Mouse (Mus musculus): Measurements from ENCODE around the gene Gnb3.
"Not testable (repeated sequence)": the region's sequence is repeated elsewhere in the genome, so short reads cannot be mapped to it uniquely, and the experiment has no call there.

Gnb3 gene

DNA sequence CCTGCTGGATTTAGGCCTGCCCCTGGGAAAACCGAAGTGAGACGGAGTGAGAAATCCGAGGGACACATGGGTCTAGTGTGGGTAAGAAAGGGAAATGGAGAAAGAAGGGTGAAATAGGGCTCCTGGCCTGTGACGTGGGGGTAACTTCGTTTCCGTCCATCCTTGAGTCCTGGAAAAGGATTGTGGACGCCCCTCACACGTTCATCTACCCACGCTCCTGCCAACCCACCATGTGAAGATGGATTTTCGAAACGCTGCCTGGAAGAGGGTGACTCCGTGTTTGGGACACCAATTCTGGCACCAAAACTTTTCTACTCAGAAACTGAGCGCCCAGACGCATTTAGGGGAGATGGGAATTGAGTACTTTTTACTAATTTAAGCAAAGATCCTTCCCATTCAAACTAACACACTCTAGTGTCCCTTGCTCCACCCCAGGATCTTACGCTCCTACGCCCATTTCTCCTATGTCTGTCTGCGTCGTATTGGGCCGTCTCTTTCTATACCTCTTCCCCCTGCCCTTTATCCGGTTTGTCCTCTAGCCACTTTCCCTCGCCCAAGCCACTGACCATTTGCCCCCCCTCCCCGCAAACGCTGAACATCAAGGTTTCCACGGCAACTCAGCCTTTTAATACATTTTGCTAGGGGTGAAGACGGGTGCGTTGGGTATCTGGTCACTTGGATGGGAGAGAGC lies 17.9 kb upstream of the Gnb3 start:
- peak; percentile 63 for DNase-seq (ENCODE audit: low spot score)

GRCm38 (mm10) chr6:124856916-124857839 lies 17.1 kb upstream of the Gnb3 start, which contains the start of gene P3h3:
Gene P3h3, minus strand, starts transcription at chr6:124857752.
- peak; percentile 93 for DNase-seq (ENCODE audit: low spot score)

DNA sequence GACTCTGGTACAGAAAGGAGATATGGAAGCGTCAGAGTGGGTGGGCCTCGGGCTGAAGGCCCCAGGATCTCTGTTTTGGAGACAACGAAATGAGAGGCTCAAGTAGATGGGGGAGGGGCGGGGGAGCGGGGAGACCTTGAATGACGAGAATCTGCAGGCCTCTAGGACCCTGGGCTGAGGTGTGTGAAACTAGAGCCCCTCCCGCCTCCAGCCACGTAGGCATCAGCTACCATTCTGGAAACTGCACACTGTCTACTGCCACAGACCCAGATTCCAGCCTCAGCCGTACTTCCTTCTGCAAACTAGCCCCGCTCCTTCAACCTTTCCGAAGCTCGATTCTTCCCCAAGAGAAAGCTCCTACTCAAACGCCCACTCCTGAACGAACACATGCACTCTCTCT lies 16.2 kb upstream of the Gnb3 start:
- peak; percentile 84 for DNase-seq (ENCODE audit: low spot score)

DNA sequence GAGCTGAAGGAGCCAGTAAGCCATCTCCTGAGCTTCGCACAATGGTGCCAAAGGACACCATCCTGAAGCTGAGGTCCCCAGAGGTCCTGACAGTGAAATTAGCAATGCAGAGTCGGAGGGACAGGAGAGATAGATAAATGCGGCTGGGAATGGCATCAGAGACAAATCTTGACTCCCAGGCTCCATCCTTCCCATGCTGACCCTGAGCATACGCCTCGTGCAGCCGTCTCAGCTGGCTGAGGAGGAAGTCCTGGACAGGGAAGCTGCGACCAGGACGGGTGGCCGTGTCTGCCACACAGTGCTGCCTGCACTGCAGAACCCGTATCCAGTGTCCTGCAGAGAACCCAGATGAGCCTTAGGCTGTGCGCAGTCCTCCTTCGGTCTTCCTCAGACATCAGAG lies 14.6 kb upstream of the Gnb3 start:
- DNase-seq (ENCODE audit: low spot score): no peak

GRCm38 (mm10) chr6:124850535-124850934 lies 10.5 kb upstream of the Gnb3 start:
- DNase-seq (ENCODE audit: low spot score): no peak

- peak; percentile 99 for DNase-seq (ENCODE audit: low spot score)
Observed at GRCm38 (mm10) chr6:124847305-124847704, 7.2 kb upstream of the Gnb3 start.

DNA sequence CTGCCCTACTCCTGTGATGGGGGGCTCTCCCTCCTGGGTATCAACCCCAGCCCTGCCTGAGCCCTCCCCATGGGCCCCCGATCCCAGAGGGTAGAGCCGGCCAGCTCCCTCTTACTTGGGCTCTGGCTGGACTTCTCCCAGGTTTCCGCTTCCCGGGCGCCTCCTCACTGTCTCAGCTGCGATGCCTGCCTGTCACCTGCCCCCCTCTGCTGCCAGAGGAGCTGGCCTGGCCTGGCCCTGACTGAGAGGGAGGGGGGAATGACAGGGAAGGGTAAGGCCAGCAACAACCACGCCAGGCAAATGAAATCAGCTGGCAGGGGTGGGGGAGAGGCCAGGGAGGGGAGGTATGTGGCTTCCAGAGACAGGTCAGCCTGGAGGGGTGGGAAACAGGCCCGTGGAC lies 270 bp downstream of the Gnb3 start:
- no peak for DNase-seq (ENCODE audit: low spot score)

DNA sequence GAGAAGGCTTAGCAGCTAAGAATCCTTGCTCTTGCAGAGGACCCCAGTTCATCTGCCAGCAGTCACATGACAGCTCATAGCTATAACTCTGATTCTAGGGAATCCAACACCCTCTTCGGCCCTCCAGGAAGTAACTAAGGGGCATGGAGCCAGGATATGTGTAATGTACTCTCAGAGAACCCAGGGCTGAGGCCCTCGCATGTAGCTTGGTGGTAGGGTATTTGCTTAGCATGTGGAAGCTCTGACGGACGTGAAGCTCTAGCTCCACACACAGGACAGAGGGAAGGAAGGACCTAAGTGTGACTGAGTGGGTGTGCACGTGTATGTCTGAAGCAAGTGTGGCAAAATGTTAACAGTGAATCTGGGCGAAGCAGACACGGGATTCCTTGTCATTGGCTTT lies 3.7 kb downstream of the Gnb3 start:
- no peak for DNase-seq (ENCODE audit: low spot score)

DNA sequence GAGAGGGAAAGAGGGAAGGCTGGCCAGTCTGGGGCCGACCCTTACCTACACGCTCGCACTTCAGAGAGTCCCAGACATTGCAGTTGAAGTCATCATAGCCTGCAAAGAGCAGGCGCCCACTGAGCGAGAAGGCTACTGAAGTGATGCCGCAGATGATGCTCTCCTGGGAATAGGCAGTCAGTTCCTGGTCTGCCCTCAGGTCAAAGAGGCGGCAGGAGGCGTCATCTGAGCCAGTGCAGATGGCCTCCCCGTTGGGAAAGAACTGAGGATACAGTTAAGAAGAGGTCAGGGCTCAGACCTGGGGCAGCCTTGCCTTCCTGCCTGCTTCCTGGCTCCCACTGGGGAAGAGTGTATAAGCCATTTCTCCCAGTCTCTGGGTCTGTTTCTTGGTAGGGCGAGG lies 4.5 kb downstream of the Gnb3 start:
- peak; percentile 48 for DNase-seq (ENCODE audit: low spot score)

DNA sequence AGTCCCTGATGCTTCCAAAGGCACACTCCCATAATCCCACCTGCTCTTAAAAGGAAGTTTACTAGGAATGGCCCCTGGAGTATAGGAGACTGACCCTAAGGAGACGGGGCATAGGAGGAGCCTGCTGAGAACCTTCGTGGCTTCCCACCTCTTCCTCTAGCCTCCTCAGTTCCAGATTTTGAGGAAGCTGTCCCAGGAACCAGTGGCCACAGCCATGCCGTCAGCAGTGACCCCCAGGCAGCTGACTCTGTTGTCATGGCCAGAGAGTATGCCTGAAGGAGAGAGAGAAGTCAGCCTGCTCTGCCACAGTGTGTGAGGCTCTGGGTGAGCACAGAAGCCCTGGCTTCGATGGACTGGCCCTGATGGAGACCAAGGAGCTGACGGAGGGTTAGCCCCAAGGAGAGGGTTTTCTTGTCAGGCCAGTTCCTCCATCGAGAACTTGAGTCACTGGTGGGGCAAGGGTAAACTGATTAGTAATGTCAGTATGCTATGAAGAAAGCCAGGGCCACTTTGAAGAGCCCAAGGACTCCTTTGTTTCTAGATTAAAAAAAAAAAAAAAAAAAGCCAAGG lies 5.5 kb downstream of the Gnb3 start:
- no peak for DNase-seq (ENCODE audit: low spot score)

DNA sequence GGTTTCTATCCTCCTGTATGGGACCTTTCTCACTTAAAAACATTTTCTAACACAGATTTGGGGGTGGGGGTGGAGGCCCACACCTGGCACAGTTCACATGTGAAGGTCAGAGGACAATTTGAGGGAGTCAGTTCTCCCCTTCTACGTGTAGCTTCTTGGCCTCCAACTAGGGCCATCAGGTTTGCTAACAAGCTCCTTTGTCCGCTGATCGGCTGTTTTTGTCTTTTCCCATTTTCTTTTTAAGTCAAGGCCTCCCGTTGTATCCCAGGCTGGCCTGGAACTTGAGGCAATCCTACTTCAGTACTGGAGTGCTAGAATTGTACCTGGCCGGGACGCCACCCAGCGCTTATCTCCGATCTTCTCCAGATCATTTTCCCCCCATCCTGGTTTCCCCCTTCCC lies 8.4 kb downstream of the Gnb3 start:
- no peak for DNase-seq (ENCODE audit: low spot score)

GRCm38 (mm10) chr6:124831199-124831598 lies 8.9 kb downstream of the Gnb3 start:
- not testable (repeated sequence) for DNase-seq (ENCODE audit: low spot score)

DNA sequence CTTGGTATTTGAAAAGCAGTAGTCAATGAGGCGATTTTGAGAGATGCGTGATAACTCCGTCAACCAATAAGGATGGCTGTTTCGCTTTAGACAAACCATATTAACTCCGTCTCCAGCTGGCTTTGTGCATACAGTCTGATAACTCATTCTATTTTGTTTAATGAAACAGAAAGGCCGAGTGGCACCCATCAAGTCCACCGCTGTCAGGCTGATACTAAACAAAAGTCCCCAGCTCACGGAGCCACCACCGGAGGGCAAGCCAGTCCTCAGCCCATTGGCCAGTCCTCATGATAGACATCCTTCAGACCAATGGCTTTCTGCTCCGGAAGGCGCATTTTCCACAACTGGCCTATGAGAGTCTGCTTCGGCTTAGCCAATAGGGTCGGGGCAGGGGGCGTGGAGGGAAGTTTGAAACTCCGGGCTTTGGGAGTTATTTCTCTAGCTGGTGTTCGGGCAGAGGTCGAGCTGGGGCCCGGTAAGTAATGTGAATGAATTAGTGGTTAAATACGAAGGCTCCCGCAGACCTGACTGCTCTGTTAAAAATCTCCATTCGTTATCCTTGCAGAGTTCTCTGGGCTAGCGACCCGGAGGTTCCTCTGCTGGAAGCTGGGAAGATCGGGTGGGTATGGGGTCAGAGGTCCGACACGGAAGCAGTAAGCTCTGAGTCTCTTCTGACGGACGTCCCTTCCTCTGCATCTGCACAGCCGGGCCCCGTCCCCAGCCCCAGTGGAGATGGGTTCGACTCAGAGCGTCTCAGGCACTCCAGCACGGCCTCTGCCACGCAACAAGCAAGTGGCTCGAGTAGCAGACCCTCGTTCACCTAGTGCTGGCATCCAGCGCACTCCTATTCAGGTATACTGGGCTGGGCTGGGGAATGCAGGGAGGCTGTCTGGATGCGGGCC lies 10.0 kb downstream of the Gnb3 start:
- DNase-seq (ENCODE audit: low spot score): peak; percentile 99

- DNase-seq (ENCODE audit: low spot score): peak; percentile 100
Observed at GRCm38 (mm10) chr6:124828868-124829798, 10.9 kb downstream of the Gnb3 start, which contains the start of the genes Usp5 and Cdca3. Gene Usp5, minus strand, starts transcription at chr6:124829484. Gene Cdca3, plus strand, starts transcription at chr6:124829547.

DNA sequence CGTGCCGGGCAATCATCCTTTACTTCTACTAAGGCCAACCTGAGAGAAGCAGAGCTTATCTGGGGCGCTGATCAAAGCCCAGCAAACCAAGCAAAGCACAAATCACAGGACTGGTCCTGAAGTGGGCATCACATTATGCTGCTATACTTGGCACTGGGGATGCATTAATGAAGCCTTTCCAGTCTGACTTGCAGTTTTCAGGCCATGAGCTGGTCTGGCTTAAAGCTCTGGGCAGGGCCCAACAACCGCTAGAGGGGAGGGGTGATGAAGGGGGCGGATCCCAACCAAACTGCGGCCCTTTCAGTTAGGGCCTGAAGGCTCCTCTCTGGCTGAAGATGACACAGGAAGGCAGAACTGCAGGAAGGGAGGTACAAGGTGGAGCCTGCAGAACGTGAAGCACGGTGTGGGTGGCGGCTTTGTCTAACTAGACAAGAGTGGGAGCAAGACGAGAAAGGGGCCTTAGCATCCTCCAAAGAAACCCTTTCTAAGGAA lies 11.9 kb downstream of the Gnb3 start:
- DNase-seq (ENCODE audit: low spot score): peak; percentile 53

DNA sequence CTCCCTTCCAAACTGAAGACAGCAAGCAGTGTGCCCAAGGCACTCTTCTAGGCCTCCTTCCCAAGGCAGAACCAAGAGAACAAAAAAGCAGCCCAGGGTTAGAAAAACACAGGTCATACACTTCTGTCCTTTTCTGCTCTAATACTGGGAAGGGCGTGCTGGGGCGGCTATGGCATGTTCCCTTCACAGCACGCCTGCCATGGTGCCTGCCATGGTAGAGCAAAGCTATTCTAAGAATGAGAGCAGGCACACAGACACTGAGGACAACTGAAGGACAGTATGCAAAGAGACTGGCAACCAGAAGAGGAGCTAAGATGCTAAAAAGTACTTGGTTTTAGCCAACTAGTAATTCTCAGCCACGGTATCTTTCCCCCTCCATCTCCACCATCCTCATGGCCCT lies 18.0 kb downstream of the Gnb3 start:
- DNase-seq (ENCODE audit: low spot score): no peak

DNA sequence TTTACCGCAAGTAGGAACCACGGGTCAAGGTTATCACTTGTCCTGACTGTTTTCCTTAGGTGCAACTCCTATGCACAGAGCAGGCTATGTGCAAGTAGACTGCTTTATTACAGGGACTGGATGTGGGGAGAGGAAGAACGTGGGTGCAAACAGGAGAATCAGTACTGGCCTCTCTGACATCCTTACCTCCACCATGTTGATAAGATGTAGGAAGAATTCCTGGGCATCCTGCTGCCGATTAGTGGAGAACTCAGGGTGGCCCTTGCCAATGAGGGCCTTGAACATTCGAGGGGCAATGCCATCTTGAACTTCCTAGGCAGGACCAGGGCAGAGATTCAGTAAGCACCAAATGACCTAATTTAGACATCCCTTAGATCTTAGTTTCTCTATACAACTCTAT lies 19.2 kb downstream of the Gnb3 start:
- no peak for DNase-seq (ENCODE audit: low spot score)

DNA sequence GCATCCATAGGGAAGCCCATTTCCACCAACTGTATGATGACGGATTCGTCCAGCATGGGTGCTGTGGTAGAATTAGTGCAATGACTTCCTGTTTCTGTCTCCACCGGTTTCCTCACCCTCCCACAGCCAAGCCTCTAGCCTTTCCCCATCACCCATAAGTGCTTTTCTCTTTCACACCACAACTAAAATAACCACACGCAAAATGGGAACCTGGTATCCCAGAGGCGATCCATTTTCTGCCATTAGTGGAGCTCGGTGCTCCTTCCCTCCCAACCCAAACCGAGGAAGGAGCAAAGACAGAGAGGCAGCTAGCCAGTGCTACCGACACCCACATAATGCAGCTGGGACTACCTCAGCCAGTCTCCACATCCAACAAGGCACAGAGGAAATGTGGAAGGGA lies 22.1 kb downstream of the Gnb3 start:
- DNase-seq (ENCODE audit: low spot score): no peak

DNA sequence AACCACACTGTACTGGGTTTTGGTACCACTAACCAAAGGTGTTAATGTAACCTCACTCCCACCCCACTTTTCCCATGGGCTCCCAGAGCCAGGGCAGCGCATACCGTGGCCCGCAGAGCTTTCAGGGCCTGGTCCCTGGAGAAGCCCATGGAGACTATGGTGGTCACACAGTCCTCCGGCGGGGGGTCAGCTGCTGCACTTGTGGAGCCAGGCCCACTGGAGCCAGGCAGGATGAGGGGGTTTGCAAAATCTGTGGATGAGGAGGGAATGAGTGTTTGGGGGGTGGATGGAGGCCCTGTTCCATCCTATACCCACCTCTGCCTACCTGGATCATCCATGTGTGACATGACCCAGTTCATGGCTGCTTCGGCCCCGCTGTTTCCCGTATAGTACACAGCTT lies 22.5 kb downstream of the Gnb3 start:
- DNase-seq (ENCODE audit: low spot score): no peak

- no peak for DNase-seq (ENCODE audit: low spot score)
Observed at GRCm38 (mm10) chr6:124817125-124817524, 22.9 kb downstream of the Gnb3 start.
